Mouse (Mus musculus) macrophage (primary cell): ENCODE measurements around the gene Il17re. TPM values are rescaled to one million over a fixed set of nuclear protein-coding genes. Genes with fewer than 3 reads are reported as not detected.
A peak's percentile ranks its signal among the peaks of the same experiment; 100 is the strongest.

Source experiments
- H3K27ac ChIP-seq: fragments of 350-480 bp; formaldehyde crosslinking; 2 replicates; pipeline ENCODE4 v1.9.0; 2021
- H3K36me3 ChIP-seq: fragments of 350-480 bp; formaldehyde crosslinking; 2 replicates; pipeline ENCODE4 v1.9.0; 2021; ENCODE audit errors: inconsistent target
- H3K4me3 ChIP-seq: fragments of 350-480 bp; formaldehyde crosslinking; 2 replicates; pipeline ENCODE4 v1.9.0; 2021; ENCODE audit errors: inconsistent target
- H3K79me2 ChIP-seq: fragments of 350-480 bp; formaldehyde crosslinking; 2 replicates; pipeline ENCODE4 v1.9.0; 2021; ENCODE audit errors: inconsistent target
- WGBS: methylation state at CpG from one replicate; pipeline ENCODE4 v1.1.7; 2026; ENCODE audit warnings: inconsistent platforms; ENCODE audit not compliant: missing documents; 5-methylcytosine and 5-hydroxymethylcytosine counted together
- polyA plus RNA-seq: library from polyadenylated mRNA; stranded (reverse); fragments of 250-400 nt; gene quantifications from 3 replicates; pipeline ENCODE4 v1.2.4, GENCODE M21; 2018; ENCODE audit warnings: inconsistent platforms

The Il17re gene
- polyA plus RNA-seq, 1 experiment from 2014 or later, result not detected

DNA sequence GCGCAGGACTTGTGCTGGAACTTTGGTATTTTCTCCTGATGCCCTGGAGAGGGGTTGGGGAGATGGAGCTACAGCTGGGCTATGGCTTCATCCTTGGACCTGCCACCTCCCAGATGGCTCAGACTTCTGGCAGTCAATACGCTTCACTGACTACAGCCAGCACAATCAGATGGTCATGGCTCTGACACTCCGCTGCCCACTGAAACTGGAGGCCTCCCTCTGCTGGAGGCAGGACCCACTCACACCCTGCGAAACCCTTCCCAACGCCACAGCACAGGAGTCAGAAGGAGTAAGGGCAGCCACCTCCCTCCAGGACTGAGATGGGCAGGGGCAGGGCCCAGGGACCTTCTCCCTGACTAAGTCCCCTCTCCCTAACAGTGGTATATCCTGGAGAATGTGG, 7.3 kb downstream of the Il17re start:
- H3K79me2 ChIP-seq, result no peaks in the 10 kb centered on the region
- no peak overlapping the region for H3K27ac ChIP-seq
- 87% methylated on average over 5 of the region's 5 CpGs for WGBS
- no peaks in the 10 kb centered on the region for H3K36me3 ChIP-seq
- H3K4me3 ChIP-seq, result no peak overlapping the region

DNA sequence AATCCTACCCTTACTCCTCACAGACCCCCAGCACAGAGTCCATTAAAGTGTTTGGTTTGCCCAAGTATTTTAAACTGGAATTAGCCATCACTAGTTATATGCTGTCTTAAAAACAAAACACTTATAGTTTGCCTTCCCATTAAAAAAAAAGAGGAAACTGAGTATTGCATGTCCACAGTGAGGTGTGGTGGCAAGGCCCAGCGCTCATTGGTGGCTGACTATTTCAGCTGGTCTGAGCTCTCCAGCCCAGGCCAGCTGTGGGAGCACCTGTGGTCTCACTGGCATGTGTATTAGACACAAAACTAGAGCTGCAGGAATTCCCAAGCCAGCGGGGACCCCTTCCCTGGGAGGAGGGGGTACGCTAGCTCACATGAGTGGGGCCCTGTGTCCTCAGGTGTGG, 10.2 kb downstream of the Il17re start:
- Histone ChIP-seq H3K4me3 (no peak overlapping the region), H3K79me2 (no peaks in the 10 kb centered on the region), H3K36me3 (no peaks in the 10 kb centered on the region), H3K27ac (no peak overlapping the region)
- 58% methylated on average over 3 of the region's 3 CpGs for WGBS

DNA sequence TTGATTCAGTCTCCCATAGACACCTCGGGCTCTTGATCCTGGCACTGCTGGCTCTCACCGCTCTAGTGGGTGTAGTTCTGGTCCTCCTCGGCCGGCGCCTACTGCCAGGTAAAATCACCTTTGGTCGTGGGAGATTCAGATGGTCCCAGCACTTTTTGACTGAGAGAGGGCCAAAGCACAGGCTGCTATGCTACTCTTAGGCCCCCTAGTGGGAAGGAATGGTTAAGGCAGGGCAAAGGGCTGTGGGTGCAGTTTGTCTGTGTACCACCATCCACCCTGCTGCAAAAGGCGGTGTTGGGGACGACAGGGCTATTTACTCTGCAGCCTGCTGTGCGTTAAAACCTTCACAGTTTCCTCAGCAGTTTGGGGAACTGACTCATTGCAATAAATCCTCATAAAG, 10.7 kb downstream of the Il17re start:
- no peak overlapping the region for H3K4me3 ChIP-seq
- 6% methylated on average over 9 of the region's 9 CpGs for WGBS
- no peaks in the 10 kb centered on the region for H3K36me3 ChIP-seq
- H3K27ac ChIP-seq, result no peak overlapping the region
- no peaks in the 10 kb centered on the region for H3K79me2 ChIP-seq

DNA sequence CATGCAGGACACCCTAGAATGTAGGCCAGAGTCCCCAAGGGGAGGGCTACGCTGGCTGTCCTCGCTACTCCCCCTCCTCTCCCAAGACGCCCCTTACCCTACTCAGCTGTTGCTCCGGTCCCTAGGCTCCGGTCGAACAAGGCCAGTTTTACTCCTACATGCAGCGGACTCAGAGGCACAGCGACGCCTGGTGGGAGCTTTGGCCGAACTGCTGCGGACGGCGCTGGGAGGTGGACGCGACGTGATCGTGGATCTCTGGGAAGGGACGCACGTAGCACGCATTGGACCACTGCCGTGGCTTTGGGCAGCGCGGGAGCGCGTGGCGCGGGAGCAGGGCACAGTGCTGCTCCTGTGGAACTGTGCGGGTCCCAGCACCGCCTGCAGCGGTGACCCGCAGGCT, 11.1 kb downstream of the Il17re start:
- no peaks in the 10 kb centered on the region for H3K36me3 ChIP-seq
- WGBS, result 6% methylated on average over 31 of the region's 31 CpGs
- no peak overlapping the region for H3K27ac ChIP-seq
- H3K4me3 ChIP-seq, result no peak overlapping the region
- H3K79me2 ChIP-seq, result no peaks in the 10 kb centered on the region

DNA sequence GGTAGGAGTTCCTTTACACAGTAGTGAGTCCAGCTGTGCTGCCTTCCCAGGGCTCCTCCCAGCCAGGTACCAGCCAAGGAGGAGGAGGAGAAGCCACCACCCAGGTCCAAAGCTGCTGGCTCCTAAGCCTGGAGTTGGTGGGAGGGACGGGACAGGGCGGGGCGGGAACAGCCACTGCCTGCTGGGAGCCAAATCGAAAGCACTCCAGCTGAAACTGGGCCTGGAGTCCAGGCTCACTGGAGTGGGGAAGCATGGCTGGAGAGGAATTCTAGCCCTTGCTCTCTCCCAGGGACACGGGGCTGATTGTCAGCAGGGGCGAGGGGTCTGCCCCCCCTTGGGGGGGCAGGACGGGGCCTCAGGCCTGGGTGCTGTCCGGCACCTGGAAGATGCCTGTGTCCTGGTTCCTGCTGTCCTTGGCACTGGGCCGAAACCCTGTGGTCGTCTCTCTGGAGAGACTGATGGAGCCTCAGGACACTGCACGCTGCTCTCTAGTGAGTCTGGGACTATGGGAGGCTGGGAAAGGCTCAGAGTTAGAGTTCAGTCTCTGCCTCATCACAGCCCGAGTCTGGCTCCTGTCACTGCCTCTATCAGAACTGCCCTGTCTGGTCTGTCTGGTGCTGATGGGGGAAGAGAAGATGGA, 13.1 kb downstream of the Il17re start, which contains the start of gene Il17rc:
Il17rc (plus strand) TSS at position 131 of the 640 bp plus-strand sequence.
- no peaks in the 10 kb centered on the region for H3K79me2 ChIP-seq
- no peaks in the 10 kb centered on the region for H3K36me3 ChIP-seq
- H3K4me3 ChIP-seq, result no peak within 1 kb of the TSS
- H3K27ac ChIP-seq, result no peak within 1 kb of the TSS
- 85% methylated on average over 12 of the region's 12 CpGs for WGBS

DNA sequence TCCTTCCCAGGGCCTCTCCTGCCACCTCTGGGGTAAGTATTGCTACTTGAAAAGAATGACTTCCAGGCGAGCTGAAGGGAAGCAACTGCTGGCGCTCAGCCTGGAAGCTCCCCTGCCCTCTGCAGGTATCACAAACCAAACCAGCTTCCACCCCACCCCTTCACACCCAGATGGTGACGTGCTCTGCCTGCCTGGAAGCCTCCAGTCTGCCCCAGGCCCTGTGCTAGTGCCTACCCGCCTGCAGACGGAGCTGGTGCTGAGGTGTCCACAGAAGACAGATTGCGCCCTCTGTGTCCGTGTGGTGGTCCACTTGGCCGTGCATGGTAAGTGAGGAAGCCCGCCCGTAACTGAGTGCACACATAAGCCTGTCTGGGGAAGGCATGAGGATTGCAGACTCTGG, 13.8 kb downstream of the Il17re start:
- 87% methylated on average over 10 of the region's 10 CpGs for WGBS
- no peaks in the 10 kb centered on the region for H3K79me2 ChIP-seq
- no peak overlapping the region for H3K4me3 ChIP-seq
- H3K27ac ChIP-seq, result no peak overlapping the region
- no peaks in the 10 kb centered on the region for H3K36me3 ChIP-seq

DNA sequence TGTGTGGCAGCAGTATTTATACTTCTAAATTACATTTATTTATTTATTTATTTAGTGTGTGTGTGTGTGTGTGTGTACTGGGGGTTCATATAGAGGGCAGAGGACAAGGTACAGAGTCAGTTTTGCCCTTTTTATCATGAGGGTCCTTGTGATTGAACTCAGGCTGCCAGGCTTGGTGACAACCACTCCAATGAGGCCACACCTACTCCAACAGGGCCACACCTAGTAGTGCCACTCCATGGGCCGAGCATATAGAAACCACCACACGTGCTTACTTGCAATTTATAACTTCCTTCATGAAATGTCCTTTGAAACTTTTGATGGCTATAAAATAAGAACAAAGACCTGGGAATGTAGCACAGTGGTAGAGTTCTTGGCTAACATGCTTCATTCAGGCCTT, 15.0 kb downstream of the Il17re start:
- Histone ChIP-seq H3K27ac (no peak overlapping the region), H3K36me3 (no peaks in the 10 kb centered on the region), H3K4me3 (no peak overlapping the region), H3K79me2 (no peaks in the 10 kb centered on the region)
- 86% methylated on average over 2 of the region's 2 CpGs for WGBS

DNA sequence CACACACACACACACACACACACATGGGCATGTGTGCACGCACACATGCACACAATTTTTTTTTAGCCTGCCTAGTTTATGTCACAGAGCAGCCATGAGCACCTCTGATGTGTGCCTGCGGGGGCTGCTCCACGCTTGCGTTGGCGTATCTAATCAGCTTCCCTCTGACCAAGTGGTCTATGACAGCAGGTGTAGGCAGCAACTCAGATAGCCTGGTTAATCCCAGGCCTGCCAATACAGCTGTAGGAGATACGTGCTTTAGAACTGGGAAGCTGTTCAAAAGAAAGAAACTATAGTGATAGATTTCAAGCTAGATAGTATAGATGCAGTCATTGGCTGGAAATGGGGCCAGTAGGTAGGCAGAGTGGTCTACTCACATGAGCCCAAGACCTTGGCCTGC, 15.4 kb downstream of the Il17re start:
- 95% methylated on average over 6 of the region's 6 CpGs for WGBS
- Histone ChIP-seq H3K79me2 (no peaks in the 10 kb centered on the region), H3K27ac (no peak overlapping the region), H3K4me3 (no peak overlapping the region), H3K36me3 (no peaks in the 10 kb centered on the region)

DNA sequence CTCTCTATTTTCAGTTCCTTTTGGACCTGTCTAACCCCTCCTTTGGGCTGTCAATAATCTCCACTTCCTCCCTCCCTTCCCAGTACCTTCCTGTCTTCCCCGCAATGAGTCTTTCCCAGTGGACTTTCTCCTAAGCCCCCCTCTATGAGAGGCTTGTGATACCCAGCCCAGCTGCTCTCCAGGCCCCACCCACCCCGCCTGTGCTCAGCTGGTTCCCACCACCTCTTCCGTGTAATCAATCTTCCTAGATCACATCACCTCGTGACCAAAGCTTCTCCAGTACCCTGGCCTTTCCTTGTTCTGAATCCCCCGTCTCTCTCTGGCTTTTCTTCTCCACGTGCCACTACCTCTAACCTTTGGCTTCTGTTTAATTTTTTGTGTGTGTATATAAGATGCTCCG, 19.1 kb downstream of the Il17re start:
- no peak overlapping the region for H3K27ac ChIP-seq
- no peak overlapping the region for H3K4me3 ChIP-seq
- 70% methylated on average over 6 of the region's 7 CpGs for WGBS
- no peaks in the 10 kb centered on the region for H3K79me2 ChIP-seq
- no peaks in the 10 kb centered on the region for H3K36me3 ChIP-seq

DNA sequence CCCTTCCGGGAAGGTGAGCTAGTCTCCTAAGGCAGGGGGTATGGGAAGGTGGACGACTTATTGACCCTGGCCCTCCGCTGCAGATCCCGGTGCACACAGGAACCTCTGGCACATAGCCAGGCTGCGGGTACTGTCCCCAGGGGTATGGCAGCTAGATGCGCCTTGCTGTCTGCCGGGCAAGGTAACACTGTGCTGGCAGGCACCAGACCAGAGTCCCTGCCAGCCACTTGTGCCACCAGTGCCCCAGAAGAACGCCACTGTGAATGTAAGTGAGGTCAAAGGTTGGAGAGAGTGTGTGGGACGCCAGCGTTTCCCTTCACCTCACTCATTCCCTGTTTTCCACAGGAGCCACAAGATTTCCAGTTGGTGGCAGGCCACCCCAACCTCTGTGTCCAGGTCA, 20.6 kb downstream of the Il17re start:
- Histone ChIP-seq H3K79me2 (no peaks in the 10 kb centered on the region; the same call in 1 of the 2 replicates), H3K4me3 (no peak overlapping the region), H3K27ac (no peak overlapping the region), H3K36me3 (no peaks in the 10 kb centered on the region)
- 96% methylated on average over 10 of the region's 10 CpGs for WGBS

DNA sequence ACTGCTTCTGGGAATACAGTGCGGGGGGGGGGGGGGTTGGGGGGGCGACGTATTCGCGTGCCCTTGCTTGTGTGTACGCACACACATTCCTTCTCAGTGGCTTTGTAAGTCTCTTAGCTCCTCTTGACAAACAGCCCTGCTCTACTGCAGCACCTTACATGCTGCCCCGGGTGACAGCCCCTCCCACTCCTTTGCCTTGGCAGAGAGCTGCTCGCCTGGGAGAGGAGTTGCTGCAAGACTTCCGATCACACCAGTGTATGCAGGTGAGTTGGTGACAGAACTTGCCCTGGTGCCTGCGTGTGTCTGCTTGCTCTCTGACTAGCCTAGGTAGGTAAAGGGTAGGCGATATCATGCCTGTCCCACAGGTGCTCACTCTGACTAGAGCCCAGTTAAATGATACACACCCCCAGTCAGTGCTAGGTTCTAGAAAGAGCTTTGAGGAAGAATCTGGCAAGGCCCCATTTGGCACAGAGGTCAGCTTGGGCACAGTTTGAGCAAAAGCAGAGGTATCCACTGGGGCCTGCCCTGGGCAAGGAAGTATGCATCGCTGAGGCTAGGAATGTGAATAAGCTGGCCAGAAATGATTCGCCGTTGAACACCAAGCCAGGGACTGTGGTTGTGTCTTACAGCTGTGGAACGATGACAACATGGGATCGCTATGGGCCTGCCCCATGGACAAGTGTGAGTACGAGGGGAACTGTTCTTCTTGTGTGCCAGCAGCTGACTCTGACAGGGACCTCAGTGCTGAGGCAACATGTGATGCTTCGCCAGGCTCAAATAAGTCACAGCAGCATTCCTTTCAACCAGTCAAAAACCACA, 22.5 kb downstream of the Il17re start:
- Histone ChIP-seq H3K36me3 (no peaks in the 10 kb centered on the region), H3K27ac (no peak overlapping the region), H3K79me2 (no peaks in the 10 kb centered on the region; the same call in 1 of the 2 replicates), H3K4me3 (no peak overlapping the region)
- 93% methylated on average over 18 of the region's 18 CpGs for WGBS

DNA sequence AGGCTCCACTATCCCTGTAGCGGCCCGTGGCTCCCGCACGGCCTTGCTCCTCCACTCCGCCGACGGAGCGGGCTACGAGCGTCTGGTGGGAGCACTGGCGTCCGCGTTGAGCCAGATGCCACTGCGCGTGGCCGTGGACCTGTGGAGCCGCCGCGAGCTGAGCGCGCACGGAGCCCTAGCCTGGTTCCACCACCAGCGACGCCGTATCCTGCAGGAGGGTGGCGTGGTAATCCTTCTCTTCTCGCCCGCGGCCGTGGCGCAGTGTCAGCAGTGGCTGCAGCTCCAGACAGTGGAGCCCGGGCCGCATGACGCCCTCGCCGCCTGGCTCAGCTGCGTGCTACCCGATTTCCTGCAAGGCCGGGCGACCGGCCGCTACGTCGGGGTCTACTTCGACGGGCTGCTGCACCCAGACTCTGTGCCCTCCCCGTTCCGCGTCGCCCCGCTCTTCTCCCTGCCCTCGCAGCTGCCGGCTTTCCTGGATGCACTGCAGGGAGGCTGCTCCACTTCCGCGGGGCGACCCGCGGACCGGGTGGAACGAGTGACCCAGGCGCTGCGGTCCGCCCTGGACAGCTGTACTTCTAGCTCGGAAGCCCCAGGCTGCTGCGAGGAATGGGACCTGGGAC, 24.3 kb downstream of the Il17re start:
- no peaks in the 10 kb centered on the region for H3K36me3 ChIP-seq
- H3K4me3 ChIP-seq, result peak overlapping the region; percentile 73
- peak overlapping the region; percentile 75 for H3K27ac ChIP-seq
- H3K79me2 ChIP-seq, result no peaks in the 10 kb centered on the region; the same call in 1 of the 2 replicates
- 4% methylated on average over 61 of the region's 65 CpGs for WGBS

DNA sequence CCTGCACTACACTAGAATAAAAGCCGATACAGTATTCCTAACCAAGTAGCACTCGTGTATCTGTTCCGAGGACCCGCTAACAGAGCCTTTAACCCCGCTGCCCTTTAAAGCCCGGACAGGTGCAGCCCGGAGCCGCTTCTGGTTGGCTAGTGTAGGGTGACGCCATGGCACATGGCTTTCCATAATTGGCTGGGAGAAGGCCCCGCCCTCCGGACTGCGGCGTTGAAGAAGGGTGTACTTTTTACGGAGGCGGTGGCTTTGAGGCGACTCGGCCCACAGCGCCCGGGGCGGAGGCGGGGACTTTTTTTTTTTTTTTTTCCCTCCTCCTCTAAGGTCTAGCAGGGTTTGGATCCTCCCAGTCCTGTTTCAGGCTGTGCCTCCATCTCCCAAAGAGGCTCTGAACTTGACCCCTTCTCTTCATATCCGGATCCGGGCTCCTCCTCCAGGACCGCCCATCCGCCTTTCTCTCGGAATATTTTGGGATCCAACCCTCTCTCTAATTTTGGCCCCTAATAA, 24.9 kb downstream of the Il17re start, which contains the start of gene Creld1:
Creld1 (plus strand) TSS at position 198 of the 516 bp plus-strand sequence.
- Histone ChIP-seq H3K79me2 (no peaks in the 10 kb centered on the region; the same call in 1 of the 2 replicates), H3K27ac (peak within 1 kb of the TSS; percentile 75), H3K4me3 (peak within 1 kb of the TSS; percentile 73), H3K36me3 (no peaks in the 10 kb centered on the region)
- under 1% methylated on average over 26 of the region's 26 CpGs for WGBS

DNA sequence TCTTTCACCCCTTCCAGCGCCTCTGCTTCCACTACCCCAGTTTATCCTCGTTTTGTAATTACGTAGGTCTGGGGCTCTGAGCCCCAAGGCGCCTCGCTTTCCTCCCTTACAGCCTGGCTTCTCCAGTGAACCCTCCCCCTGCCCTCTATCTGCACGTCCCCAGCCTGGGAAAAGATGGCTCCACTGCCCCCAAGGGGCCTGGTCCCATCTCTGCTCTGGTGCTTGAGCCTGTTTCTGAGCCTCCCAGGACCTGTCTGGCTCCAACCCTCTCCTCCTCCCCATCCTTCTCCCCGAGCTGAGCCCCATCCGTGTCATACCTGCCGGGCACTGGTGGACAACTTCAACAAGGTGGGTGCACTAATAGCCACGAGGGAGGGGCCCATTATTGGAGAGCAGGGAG, 25.4 kb downstream of the Il17re start:
- Histone ChIP-seq H3K36me3 (no peaks in the 10 kb centered on the region), H3K4me3 (peak overlapping the region; percentile 73), H3K79me2 (no peaks in the 10 kb centered on the region; the same call in 1 of the 2 replicates), H3K27ac (peak overlapping the region; percentile 75)
- 22% methylated on average over 10 of the region's 10 CpGs for WGBS
